Mouse (Mus musculus): ENCODE measurements around the gene Sox30.

- TF ChIP-seq CTCF (conservative IDR thresholded peaks at IDR 0.05; ENCODE audit: low read length) (no peak), NANOG (IDR thresholded peaks at IDR 0.05; ENCODE audit: borderline replicate concordance, low read length) (no peak)
Observed at GRCm38 (mm10) chr11:45980893-45981253, 763 bp downstream of the Sox30 start.

Measured in E14TG2a.4 (cell line).